Mouse (Mus musculus) bone marrow, adult 2 months (tissue): ENCODE data around the gene Insl3.

ENCODE experiments used
- CTCF ChIP-seq: fragments of 200-500 bp; IDR thresholded peaks from 2 replicates; pipeline ENCODE4 v1.5.1; 2011; ENCODE audit warnings: low read length, control low read depth; ENCODE audit not compliant: control insufficient read depth, insufficient read depth
- POLR2A ChIP-seq: fragments of 200-500 bp; IDR thresholded peaks from 2 replicates; pipeline ENCODE4 v1.6.1; 2011; ENCODE audit warnings: low read depth, mild to moderate bottlenecking, control low read depth, low read length, borderline replicate concordance; ENCODE audit not compliant: control insufficient read depth

GRCm38 (mm10) chr8:71719218-71719617, 30.2 kb downstream of the Insl3 start:
- TF ChIP-seq CTCF = no peak
- TF ChIP-seq POLR2A = peak; percentile 35; the same call in 1 of the 2 replicates
